Mouse (Mus musculus) layer of hippocampus, adult 8-10 months (tissue): ENCODE measurements around the gene Jchain. TPM values are rescaled to one million over a fixed set of nuclear protein-coding genes. Genes with fewer than 3 reads are reported as not detected.

Source experiments
- DNase-seq, 2 experiments: peaks; one replicate each; pipeline ENCODE4 v3.0.0; 2022; ENCODE audit warnings: low spot score in 2 of 2
- total RNA-seq, 4 experiments: library from RNA; stranded (reverse); gene quantifications; 2 replicates each; pipeline ENCODE4 v1.2.4; 2022

Jchain gene
- total RNA-seq, 4 experiments from 2014 or later, result 0.23 to 0.39 (median 0.32) TPM

GRCm38 (mm10) chr5:88530908-88531307 lies 3.2 kb upstream of the Jchain start:
- DNase-seq, result no peak

GRCm38 (mm10) chr5:88519232-88519631 lies 8.5 kb downstream of the Jchain start:
- no peak for DNase-seq

- DNase-seq, result no peak
These were observed 18.7 kb downstream of the Jchain start for GRCm38 (mm10) chr5:88508990-88509389.

GRCm38 (mm10) chr5:88508555-88508954 lies 19.1 kb downstream of the Jchain start:
- DNase-seq, result no peak

- DNase-seq, result no peak
These were observed 27.9 kb downstream of the Jchain start for GRCm38 (mm10) chr5:88499781-88500180.

GRCm38 (mm10) chr5:88491111-88491510 lies 36.6 kb downstream of the Jchain start:
- no peak for DNase-seq

GRCm38 (mm10) chr5:88489004-88489403 lies 38.7 kb downstream of the Jchain start:
- DNase-seq, result no peak

- no peak for DNase-seq
These were observed 40.0 kb downstream of the Jchain start, which contains the start of gene Enam for GRCm38 (mm10) chr5:88487675-88488074. TSS of gene Enam (plus strand) at chr5:88487975.

Other genes with a start within 250 kb of the Jchain start
- not detected for gene Prol1, start 210.6 kb downstream of the Jchain start, total RNA-seq
- gene Amtn, start 151.8 kb downstream of the Jchain start, total RNA-seq, result not detected
- gene Ambn, start 71.9 kb downstream of the Jchain start, total RNA-seq, result not detected
- gene Enam, start 39.9 kb downstream of the Jchain start, total RNA-seq, result not detected
- gene Utp3, start 26.6 kb upstream of the Jchain start, total RNA-seq, result 10 to 100 TPM; 25.4 to 30.3 (median 28.2) TPM
- gene Rufy3, start 37.1 kb upstream of the Jchain start, total RNA-seq, result 100 to 1,000 TPM; 157 to 193 (median 180) TPM
- 100 to 1,000 TPM in 1 of 4 experiments, 10 to 100 TPM in 3; 90.0 to 103 (median 94.6) TPM for gene Grsf1, start 148.3 kb upstream of the Jchain start, total RNA-seq
- gene Mob1b, start 193.0 kb upstream of the Jchain start, total RNA-seq, result 10 to 100 TPM; 23.3 to 32.6 (median 26.6) TPM
- gene Dck, start 237.1 kb upstream of the Jchain start, total RNA-seq, result 10 to 100 TPM; 12.1 to 14.0 (median 12.9) TPM